Mouse (Mus musculus): ENCODE data around the gene Sfswap. TPM values are rescaled to one million over a fixed set of nuclear protein-coding genes. Genes with fewer than 3 reads are reported as not detected.
"Not testable (repeated sequence)": the region's sequence is repeated elsewhere in the genome, so short reads cannot be mapped to it uniquely, and the experiment has no call there.

Gene Sfswap
- total RNA-seq (2021) = 100 to 1,000 TPM; 129 to 147 TPM
- long read RNA-seq, experiment 1, partial matches to known transcripts = 11 of 26 reads
- long read RNA-seq, experiment 1, other reads (novel, unspliced or antisense) = 7 of 26 reads
- long read RNA-seq, experiment 2, transcript Sfswap-201 (18 exons, 3,313 nt) = major isoform, 11 of 55 reads
- long read RNA-seq, experiment 2, transcript Sfswap-212 (1 exons, 3,398 nt) = minor isoform, 6 of 55 reads
- long read RNA-seq, experiment 2, partial matches to known transcripts = 19 of 55 reads
- long read RNA-seq, experiment 2, other reads (novel, unspliced or antisense) = 17 of 55 reads

- H3K27ac ChIP-seq = peak within 1 kb of the TSS; percentile 99
- peak; percentile 71 to 72 for DNase-seq (ENCODE audit: low spot score in 2 of 2)
- H3K4me3 ChIP-seq = peak within 1 kb of the TSS; percentile 100
- TF ChIP-seq CTCF (conservative IDR thresholded peaks at IDR 0.05) = peak; percentile 35
Observed at GRCm38 (mm10) chr5:129500722-129501634, at the start of gene Sfswap. Sfswap (plus strand) TSS chr5:129501221.

GRCm38 (mm10) chr5:129452561-129452960, 48.5 kb upstream of the Sfswap start:
- TF ChIP-seq CTCF (conservative IDR thresholded peaks at IDR 0.05) = no peak
- no peak for DNase-seq (ENCODE audit: low spot score in 2 of 2)
- H3K4me3 ChIP-seq = no peak overlapping the region
- peak overlapping the region; percentile 86; the same call in 1 of the 2 replicates for H3K27ac ChIP-seq

GRCm38 (mm10) chr5:129454802-129455528, 46.1 kb upstream of the Sfswap start:
- H3K4me3 ChIP-seq = peak overlapping the region; percentile 32
- no peak for TF ChIP-seq CTCF (conservative IDR thresholded peaks at IDR 0.05)
- DNase-seq (ENCODE audit: low spot score in 2 of 2) = peak; percentile 61 to 81
- peak overlapping the region; percentile 86 for H3K27ac ChIP-seq

- peak overlapping the region; percentile 86 for H3K27ac ChIP-seq
- no peak overlapping the region; the same call in 1 of the 2 replicates for H3K4me3 ChIP-seq
- no peak for DNase-seq (ENCODE audit: low spot score in 2 of 2)
- TF ChIP-seq CTCF (conservative IDR thresholded peaks at IDR 0.05) = no peak
Observed at GRCm38 (mm10) chr5:129455529-129455896, 45.5 kb upstream of the Sfswap start.

GRCm38 (mm10) chr5:129456579-129457140, 44.4 kb upstream of the Sfswap start:
- H3K4me3 ChIP-seq = no peak overlapping the region
- peak overlapping the region; percentile 43; the same call in 1 of the 2 replicates for H3K27ac ChIP-seq
- DNase-seq (ENCODE audit: low spot score in 2 of 2) = no peak
- TF ChIP-seq CTCF (conservative IDR thresholded peaks at IDR 0.05) = peak; percentile 67

GRCm38 (mm10) chr5:129458109-129458508, 42.9 kb upstream of the Sfswap start:
- no peak for DNase-seq (ENCODE audit: low spot score in 2 of 2)
- Histone ChIP-seq H3K27ac (peak overlapping the region; percentile 43), H3K4me3 (no peak overlapping the region)
- TF ChIP-seq CTCF (conservative IDR thresholded peaks at IDR 0.05) = no peak

GRCm38 (mm10) chr5:129458541-129458940, 42.5 kb upstream of the Sfswap start:
- TF ChIP-seq CTCF (conservative IDR thresholded peaks at IDR 0.05) = no peak
- H3K4me3 ChIP-seq = no peak overlapping the region
- H3K27ac ChIP-seq = peak overlapping the region; percentile 43; the same call in 1 of the 2 replicates
- no peak for DNase-seq (ENCODE audit: low spot score in 2 of 2)

- no peak for TF ChIP-seq CTCF (conservative IDR thresholded peaks at IDR 0.05)
- no peak for DNase-seq (ENCODE audit: low spot score in 2 of 2)
- H3K27ac ChIP-seq = peak overlapping the region; percentile 56
- H3K4me3 ChIP-seq = no peak overlapping the region
Observed at GRCm38 (mm10) chr5:129460798-129461476, 40.1 kb upstream of the Sfswap start.

GRCm38 (mm10) chr5:129463648-129464047, 37.4 kb upstream of the Sfswap start:
- not testable (repeated sequence) for DNase-seq (ENCODE audit: low spot score in 2 of 2); H3K4me3 ChIP-seq; H3K27ac ChIP-seq

- no peak for DNase-seq (ENCODE audit: low spot score in 2 of 2)
- H3K27ac ChIP-seq = no peak overlapping the region
- no peak for TF ChIP-seq CTCF (conservative IDR thresholded peaks at IDR 0.05)
Observed at GRCm38 (mm10) chr5:129465788-129466187, 35.2 kb upstream of the Sfswap start.

GRCm38 (mm10) chr5:129475532-129476045, 25.4 kb upstream of the Sfswap start:
- DNase-seq (ENCODE audit: low spot score in 2 of 2) = no peak
- no peak overlapping the region for H3K4me3 ChIP-seq
- no peak overlapping the region for H3K27ac ChIP-seq
- no peak for TF ChIP-seq CTCF (conservative IDR thresholded peaks at IDR 0.05)

More at GRCm38 (mm10) chr5:129465788-129466187, 35.2 kb upstream of the Sfswap start:
- H3K4me3 ChIP-seq = no peak overlapping the region

GRCm38 (mm10) chr5:129489879-129490278, 11.1 kb upstream of the Sfswap start:
- no peak for DNase-seq (ENCODE audit: low spot score in 2 of 2)
- Histone ChIP-seq H3K4me3 (no peak overlapping the region), H3K27ac (no peak overlapping the region)
- TF ChIP-seq CTCF (conservative IDR thresholded peaks at IDR 0.05) = no peak

Data from layer of hippocampus, adult 2 months (tissue).